Comparison of ENCODE assay signal across 15 mouse cellular contexts in the genomic region with DNA sequence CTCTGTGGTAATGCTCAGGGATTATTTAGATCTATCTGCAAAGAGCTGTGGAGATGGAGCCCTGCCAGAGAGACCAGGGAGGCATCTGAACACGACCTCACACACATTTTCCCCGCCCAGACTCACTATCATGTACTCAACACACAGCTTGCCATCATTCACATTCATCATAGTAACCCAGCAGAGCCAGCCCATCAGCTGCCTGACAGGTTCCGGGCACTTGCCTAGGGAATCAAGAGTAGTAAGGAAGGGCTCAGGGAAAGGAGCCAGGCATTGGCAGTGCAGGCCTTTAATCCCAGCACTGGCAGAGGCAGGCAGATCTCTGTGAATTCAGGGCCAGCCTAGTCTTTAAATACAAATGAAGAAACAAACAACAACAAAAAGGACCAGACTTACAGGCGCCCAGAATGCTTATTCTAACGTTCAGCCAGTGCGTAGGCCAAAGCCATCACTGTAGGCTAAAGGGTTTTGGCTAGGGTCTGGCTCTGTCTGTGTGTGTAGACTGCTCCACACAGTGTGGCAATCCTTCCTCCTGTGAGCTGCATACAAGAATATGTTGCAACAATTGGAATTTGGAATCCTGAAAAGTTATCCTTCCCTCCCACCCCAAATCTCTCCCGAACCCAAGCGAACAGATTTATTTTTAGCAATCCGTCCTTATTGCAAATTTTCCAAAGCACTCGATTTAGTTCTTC. TPM values are rescaled to one million over a fixed set of nuclear protein-coding genes. Genes with fewer than 3 reads are reported as not detected.
"Had no signal": no experiment of that assay in that cellular context is flagged by ENCODE, and none has a peak within 500 bp of the region (broad histone marks: within the 10 kb centered on the region; RNA-seq: fewer than 3 reads in every experiment).

No protein-coding gene starts in this region.

- ATAC-seq: intestine, postnatal 0 days had no signal

- H3K4me2 ChIP-seq: limb, embryonic 13.5 days; liver, embryonic 13.5 days; neural tube, embryonic 15.5 days had no signal

- H3K36me3 ChIP-seq: limb, embryonic 13.5 days; liver, embryonic 13.5 days; neural tube, embryonic 15.5 days had no signal

- H3K27ac ChIP-seq: limb, embryonic 13.5 days; liver, embryonic 13.5 days; neural tube, embryonic 15.5 days; stomach, postnatal 0 days had no signal

- H3K9me3 ChIP-seq: limb, embryonic 13.5 days; liver, embryonic 13.5 days; neural tube, embryonic 15.5 days had no signal

- DNase-seq: kidney, adult 8-10 months; kidney, postnatal 25 days; layer of hippocampus, adult 9-11 months; left cerebral cortex, postnatal 4 days; liver, embryonic 13.5 days; lung, adult 18-20 months; lung, postnatal 10 days; midbrain, embryonic 14.5 days; thymus, postnatal 4 days had no signal

- H3K4me1 ChIP-seq: limb, embryonic 13.5 days; liver, embryonic 13.5 days; neural tube, embryonic 15.5 days had no signal

- H3K9ac ChIP-seq: limb, embryonic 13.5 days; liver, embryonic 13.5 days; neural tube, embryonic 15.5 days had no signal

- H3K27me3 ChIP-seq: limb, embryonic 13.5 days; neural tube, embryonic 15.5 days had no signal

- H3K4me3 ChIP-seq: limb, embryonic 13.5 days; liver, embryonic 13.5 days; myocyte; neural tube, embryonic 15.5 days had no signal

RNA-seq across cellular contexts. Expression of a gene that starts 48.6 kb away (rescaled TPM):
- total RNA-seq: megakaryocyte-erythroid progenitor cell, adult 5-6 weeks had no signal
- polyA plus RNA-seq: intestine, postnatal 0 days; stomach, postnatal 0 days had no signal
